Mouse (Mus musculus): ENCODE measurements at regions not wholly inside any gene's neighbourhood (a gene's known extent, or its start where the extent isn't known, plus 50 kb on each side); places are given as distances from the start of the nearest gene placed in this dataset.

DNA sequence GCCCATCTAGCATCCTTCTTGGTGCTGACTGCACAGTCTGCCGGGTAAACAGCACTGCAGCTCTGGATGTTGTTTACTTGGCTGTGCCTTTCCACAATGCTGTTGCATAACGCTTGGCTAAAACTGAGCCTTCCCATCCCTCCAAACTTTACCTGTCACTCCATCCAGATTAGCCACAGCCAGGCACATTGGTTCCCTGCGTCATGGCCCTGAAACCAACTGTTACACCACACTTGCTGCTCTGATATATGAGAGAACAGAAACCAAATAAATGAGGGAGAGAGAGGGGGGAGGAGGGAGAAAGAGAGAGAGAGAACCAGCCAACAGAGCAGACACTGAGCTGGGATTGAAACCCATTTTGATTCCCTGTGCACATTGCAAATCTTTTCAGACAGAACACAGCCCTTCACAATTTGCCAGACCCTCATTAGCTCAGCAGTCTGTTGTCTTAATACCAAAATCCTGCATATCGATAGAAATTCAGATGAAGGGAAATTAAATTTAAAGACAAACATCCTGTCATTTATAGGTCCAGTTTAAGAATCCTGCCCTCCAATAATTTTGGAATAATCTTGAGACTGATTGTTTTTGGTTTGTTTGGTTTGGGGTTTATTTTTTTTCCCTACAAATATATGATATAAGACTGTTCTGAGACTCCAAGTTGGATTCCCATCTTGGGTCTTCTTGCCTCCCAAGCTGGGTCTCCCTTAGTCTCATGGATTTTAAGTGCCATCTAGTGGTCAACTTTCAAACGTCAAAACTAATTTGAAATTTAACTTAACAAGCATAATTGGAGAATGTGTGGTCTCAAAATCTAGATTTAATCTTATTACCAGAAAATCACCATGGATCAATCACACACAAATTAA lies 154.6 kb upstream of the Gcfc2 start:
- peak in 1 of 3 experiments; percentile 46; a peak in 2 of 6 replicates for TF ChIP-seq CTCF (IDR thresholded peaks at IDR 0.05 in 2 of 3, conservative IDR thresholded peaks at IDR 0.05 in 1 of 3; ENCODE audit: control insufficient read depth in 1 of 3, insufficient read depth in 1 of 3, low read depth in 2 of 3, low read length in 3 of 3, poor library complexity in 1 of 3, severe bottlenecking in 1 of 3)
- no peak for TF ChIP-seq HCFC1 (IDR thresholded peaks at IDR 0.05; ENCODE audit: low read depth, low read length)
- no peak for TF ChIP-seq POLR2A (IDR thresholded peaks at IDR 0.05; ENCODE audit: control insufficient read depth in 1 of 2, insufficient read depth in 1 of 2, low read depth in 1 of 2, low read length in 2 of 2, poor library complexity in 1 of 2)
- no peak for TF ChIP-seq SIN3A (IDR thresholded peaks at IDR 0.05; ENCODE audit: low read length)
- TF ChIP-seq EP300 (IDR thresholded peaks at IDR 0.05; ENCODE audit: low read depth in 1 of 2, low read length in 2 of 2), result no peak
- TF ChIP-seq MAX (IDR thresholded peaks at IDR 0.05; ENCODE audit: low read length), result no peak
- TF ChIP-seq GATA1 (IDR thresholded peaks at IDR 0.05; ENCODE audit: low read depth, low read length), result no peak

Measured in MEL (cell line).